Mouse (Mus musculus) urinary bladder, adult 2 months (tissue): ENCODE data around the gene Flcn. TPM values are rescaled to one million over a fixed set of nuclear protein-coding genes. Genes with fewer than 3 reads are reported as not detected.

Experiments used
- DNase-seq: peaks from one replicate; pipeline ENCODE4 v3.0.0; 2022; ENCODE audit warnings: low spot score
- polyA plus RNA-seq: library from polyadenylated mRNA; depleted of rRNA; stranded (reverse); fragments of >200 nt; gene quantifications from 2 replicates; pipeline ENCODE4 v1.2.3, GENCODE M21; 2012

Gene Flcn
- polyA plus RNA-seq, 1 experiment: 48.8 TPM

GRCm38 (mm10) chr11:59805656-59806055 is 4.2 kb downstream of the Flcn start:
- DNase-seq: no peak

- DNase-seq: no peak
Measured at GRCm38 (mm10) chr11:59805256-59805655, 4.6 kb downstream of the Flcn start.

- DNase-seq: no peak
Measured at GRCm38 (mm10) chr11:59804409-59805110, 5.3 kb downstream of the Flcn start.

GRCm38 (mm10) chr11:59803516-59803915 is 6.3 kb downstream of the Flcn start:
- DNase-seq: no peak

- DNase-seq: no peak
Measured at GRCm38 (mm10) chr11:59801881-59802280, 7.9 kb downstream of the Flcn start.

GRCm38 (mm10) chr11:59800412-59800811 is 9.4 kb downstream of the Flcn start:
- DNase-seq: no peak

- no peak for DNase-seq
Measured at GRCm38 (mm10) chr11:59793390-59793789, 16.4 kb downstream of the Flcn start.

GRCm38 (mm10) chr11:59789311-59789710 is 20.5 kb downstream of the Flcn start:
- no peak for DNase-seq

GRCm38 (mm10) chr11:59787199-59787781 is 22.5 kb downstream of the Flcn start, which contains the start of gene Pld6:
Gene Pld6, minus strand, starts transcription at chr11:59787645.
- peak; percentile 46 for DNase-seq

- DNase-seq: no peak
Measured at GRCm38 (mm10) chr11:59786444-59787198, 23.2 kb downstream of the Flcn start.

- no peak for DNase-seq
Measured at GRCm38 (mm10) chr11:59783591-59783990, 26.2 kb downstream of the Flcn start.

GRCm38 (mm10) chr11:59782091-59782590 is 27.7 kb downstream of the Flcn start:
- DNase-seq: no peak

- DNase-seq: no peak
Measured at GRCm38 (mm10) chr11:59780241-59780640, 29.6 kb downstream of the Flcn start.

GRCm38 (mm10) chr11:59779406-59779805 is 30.4 kb downstream of the Flcn start:
- DNase-seq: no peak

- no peak for DNase-seq
Measured at GRCm38 (mm10) chr11:59778874-59779223, 31.0 kb downstream of the Flcn start.

- peak; percentile 56 for DNase-seq
Measured at GRCm38 (mm10) chr11:59778181-59778873, 31.5 kb downstream of the Flcn start.

GRCm38 (mm10) chr11:59777259-59777658 is 32.6 kb downstream of the Flcn start:
- DNase-seq: no peak

GRCm38 (mm10) chr11:59775435-59776148 is 34.2 kb downstream of the Flcn start:
- no peak for DNase-seq

GRCm38 (mm10) chr11:59774522-59774921 is 35.3 kb downstream of the Flcn start:
- DNase-seq: no peak

GRCm38 (mm10) chr11:59772902-59773301 is 36.9 kb downstream of the Flcn start:
- DNase-seq: no peak

GRCm38 (mm10) chr11:59772291-59772690 is 37.5 kb downstream of the Flcn start:
- no peak for DNase-seq
